Mouse (Mus musculus) forebrain, embryonic 12.5 days (tissue): ENCODE data around the gene Ints7. TPM values are rescaled to one million over a fixed set of nuclear protein-coding genes. Genes with fewer than 3 reads are reported as not detected.

Source experiments
- ATAC-seq: fragments of 200-750 bp; cut with Nextera tagmentation; 2 replicates; pipeline ENCODE4 v1.8.0; 2017; ENCODE audit warnings: moderate TSS enrichment; ENCODE audit not compliant: low FRiP score
- H3K27ac ChIP-seq: fragments of 300-500 bp; sonication (generic); 2 replicates; pipeline ENCODE4 v1.5.1; 2016; ENCODE audit warnings: mild to moderate bottlenecking
- H3K27me3 ChIP-seq: fragments of 300-500 bp; sonication (generic); 2 replicates; pipeline ENCODE4 v1.6.1; 2016; ENCODE audit warnings: mild to moderate bottlenecking
- H3K36me3 ChIP-seq: fragments of 300-500 bp; sonication (generic); replicated peaks from 2 replicates; pipeline ENCODE4 v1.6.1; 2016; ENCODE audit warnings: mild to moderate bottlenecking
- H3K4me1 ChIP-seq: fragments of 300-500 bp; sonication (generic); 2 replicates; pipeline ENCODE4 v1.6.1; 2016
- H3K4me2 ChIP-seq: fragments of 300-500 bp; sonication (generic); 2 replicates; pipeline ENCODE4 v1.6.1; 2016; ENCODE audit warnings: mild to moderate bottlenecking, moderate library complexity
- H3K4me3 ChIP-seq: fragments of 300-500 bp; sonication (generic); replicated peaks from 2 replicates; pipeline ENCODE4 v1.5.1; 2016; ENCODE audit warnings: mild to moderate bottlenecking
- H3K9ac ChIP-seq: fragments of 300-500 bp; sonication (generic); 2 replicates; pipeline ENCODE4 v1.6.1; 2016; ENCODE audit warnings: mild to moderate bottlenecking
- H3K9me3 ChIP-seq: fragments of 300-500 bp; sonication (generic); 2 replicates; pipeline ENCODE4 v1.6.1; 2016
- WGBS: fragments of 180-500 bp; shearing (Covaris S2); methylation state at CpG from one replicate; pipeline ENCODE4 v1.1.7; 2016; 5-methylcytosine and 5-hydroxymethylcytosine counted together
- polyA plus RNA-seq: library from polyadenylated mRNA; unstranded; fragments of >200 nt; fragmentation: Nextera tagmentation; extraction: Ambion mirVana; gene quantifications from 2 replicates; pipeline ENCODE4 v1.2.1, GENCODE M21; 2016

Ints7 gene
- polyA plus RNA-seq, 1 experiment from 2014 or later, result 78.7 TPM

DNA sequence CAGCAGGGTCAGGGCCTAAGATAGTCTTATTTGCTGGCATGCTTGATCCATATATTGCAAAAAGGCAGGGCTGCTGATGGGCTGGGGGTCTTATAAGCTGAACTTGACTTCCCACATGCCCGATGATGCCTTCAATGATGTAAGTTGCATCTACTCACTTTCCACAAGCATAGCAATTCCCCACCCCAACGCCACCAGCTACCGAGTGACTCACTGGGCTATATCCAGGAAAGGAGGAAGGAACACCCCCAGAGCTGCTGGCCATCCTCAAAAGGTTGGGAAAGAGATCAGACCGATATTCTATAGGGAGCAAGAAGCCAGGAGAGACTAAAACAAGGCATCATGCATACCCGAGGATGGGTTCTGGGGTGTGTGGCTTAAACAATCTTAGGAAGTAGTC, 15.7 kb upstream of the Ints7 start:
- no peaks in the 10 kb centered on the region for H3K9me3 ChIP-seq
- 91% methylated on average over 5 of the region's 5 CpGs for WGBS
- H3K36me3 ChIP-seq, result peaks cover 51% of the 10 kb centered on the region
- no peak overlapping the region for H3K9ac ChIP-seq
- no peaks in the 10 kb centered on the region for H3K4me1 ChIP-seq
- H3K27me3 ChIP-seq, result no peaks in the 10 kb centered on the region
- H3K27ac ChIP-seq, result no peak overlapping the region
- no peak overlapping the region for H3K4me2 ChIP-seq
- ATAC-seq, result no peak
- no peak overlapping the region for H3K4me3 ChIP-seq

DNA sequence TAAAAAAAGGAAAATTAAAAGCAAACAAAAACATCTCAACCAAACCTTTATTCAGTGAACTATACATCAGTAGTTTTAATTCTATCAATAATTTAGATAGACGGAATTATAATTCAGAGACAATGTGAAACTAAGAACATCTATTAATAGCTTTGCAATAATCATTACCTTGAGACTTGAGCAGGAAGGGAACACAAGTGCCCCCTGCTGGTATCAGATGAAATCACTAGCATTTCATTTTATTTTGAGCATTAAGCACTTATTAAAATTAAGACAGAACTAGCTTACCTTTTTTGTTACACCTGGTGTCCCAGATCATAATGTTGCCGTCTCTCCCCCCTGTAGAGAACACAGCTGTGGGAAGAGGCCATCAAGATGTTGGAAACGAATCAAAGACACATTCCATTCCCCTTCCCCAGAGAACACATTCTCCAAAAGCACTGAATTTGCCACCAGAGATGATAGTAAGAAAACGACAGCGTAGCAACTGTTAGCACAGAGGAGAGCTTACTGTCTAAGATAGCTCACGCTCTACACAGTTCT, 12.5 kb upstream of the Ints7 start:
- peaks cover 37% of the 10 kb centered on the region for H3K36me3 ChIP-seq
- 74% methylated on average over 6 of the region's 6 CpGs for WGBS

DNA sequence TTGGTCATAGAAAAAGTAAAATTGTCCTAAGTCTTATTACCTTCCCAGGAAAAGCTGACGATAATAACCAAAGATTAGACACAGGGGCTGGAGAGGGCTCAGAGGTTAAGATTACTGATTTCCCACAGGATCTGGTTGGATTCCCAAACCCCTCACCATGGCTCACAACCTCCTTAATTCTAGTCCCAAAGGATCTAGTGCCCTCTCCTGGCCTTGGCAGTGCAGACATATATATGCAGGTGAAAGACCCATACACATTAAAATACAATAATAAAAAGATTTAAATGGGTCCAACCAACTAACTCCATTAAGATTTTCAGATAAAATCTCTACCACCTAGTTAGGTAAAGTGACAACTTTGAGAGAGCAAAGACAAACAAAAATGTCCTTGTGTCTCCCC, 7.6 kb upstream of the Ints7 start:
- Histone ChIP-seq H3K9ac (no peak overlapping the region), H3K36me3 (peaks cover 24% of the 10 kb centered on the region), H3K27ac (no peak overlapping the region), H3K4me3 (no peak overlapping the region), H3K27me3 (no peaks in the 10 kb centered on the region), H3K4me1 (peaks cover 4% of the 10 kb centered on the region), H3K9me3 (no peaks in the 10 kb centered on the region), H3K4me2 (no peak overlapping the region)
- ATAC-seq, result no peak
- 91% methylated on average over 1 of the region's 1 CpGs for WGBS

More for the DNA sequence above, 12.5 kb upstream of the Ints7 start:
- H3K4me1 ChIP-seq, result no peaks in the 10 kb centered on the region
- no peak overlapping the region for H3K9ac ChIP-seq
- no peaks in the 10 kb centered on the region for H3K27me3 ChIP-seq
- ATAC-seq, result no peak
- no peaks in the 10 kb centered on the region for H3K9me3 ChIP-seq
- H3K4me2 ChIP-seq, result no peak overlapping the region
- no peak overlapping the region for H3K4me3 ChIP-seq
- no peak overlapping the region for H3K27ac ChIP-seq

DNA sequence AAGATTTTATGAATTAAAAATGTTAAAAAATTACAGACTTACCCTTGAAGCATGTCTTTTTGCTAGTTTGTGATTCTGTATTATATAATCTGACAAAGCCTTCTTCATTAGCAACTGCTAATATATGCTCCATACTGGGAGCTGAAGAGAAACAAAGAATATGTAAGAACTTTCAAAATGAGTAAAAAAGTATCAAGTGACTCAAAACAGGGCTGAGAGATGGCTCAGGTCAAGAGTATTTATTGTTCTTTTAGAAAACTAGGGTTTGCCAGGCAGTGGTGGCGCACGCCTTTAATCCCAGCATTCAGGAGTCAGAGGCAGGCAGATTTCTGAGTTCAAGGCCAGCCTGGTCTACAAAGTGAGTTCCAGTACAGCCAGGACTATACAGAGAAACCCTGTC, 5.8 kb upstream of the Ints7 start:
- Histone ChIP-seq H3K27ac (no peak overlapping the region), H3K4me3 (no peak overlapping the region), H3K4me1 (peaks cover 14% of the 10 kb centered on the region), H3K27me3 (no peaks in the 10 kb centered on the region), H3K9ac (no peak overlapping the region), H3K9me3 (no peaks in the 10 kb centered on the region), H3K4me2 (no peak overlapping the region), H3K36me3 (peaks cover 24% of the 10 kb centered on the region)
- no peak for ATAC-seq
- WGBS, result 93% methylated on average over 2 of the region's 2 CpGs

DNA sequence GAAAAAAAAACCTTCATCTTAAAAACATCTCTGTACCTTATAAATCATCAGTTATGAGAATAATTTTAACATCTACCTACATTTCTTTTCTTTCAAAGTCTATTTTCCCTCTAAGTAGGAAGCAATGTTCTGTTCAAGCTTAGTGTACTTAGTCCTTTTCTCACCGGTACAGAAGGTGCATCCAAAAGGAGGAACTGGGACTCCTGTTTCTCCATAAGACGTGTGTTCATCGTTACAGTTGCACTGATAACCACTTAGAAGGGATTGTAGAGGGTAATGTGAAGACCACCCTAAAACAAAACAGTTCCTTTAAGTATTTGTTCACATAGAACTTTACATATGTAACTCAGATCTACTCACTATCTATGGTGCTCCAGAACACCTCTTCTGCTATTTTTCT, 5.0 kb upstream of the Ints7 start:
- H3K36me3 ChIP-seq, result peaks cover 24% of the 10 kb centered on the region
- H3K4me1 ChIP-seq, result peaks cover 16% of the 10 kb centered on the region
- H3K9me3 ChIP-seq, result no peaks in the 10 kb centered on the region
- H3K27ac ChIP-seq, result no peak overlapping the region
- H3K4me2 ChIP-seq, result no peak overlapping the region
- ATAC-seq, result no peak
- H3K27me3 ChIP-seq, result no peaks in the 10 kb centered on the region
- WGBS, result 90% methylated on average over 3 of the region's 3 CpGs
- no peak overlapping the region for H3K4me3 ChIP-seq
- no peak overlapping the region for H3K9ac ChIP-seq

GRCm38 (mm10) chr1:191573906-191574639, 1.4 kb upstream of the Ints7 start:
- ATAC-seq, result no peak
- H3K27me3 ChIP-seq, result no peaks in the 10 kb centered on the region
- peak overlapping the region; percentile 85 for H3K4me3 ChIP-seq
- H3K4me2 ChIP-seq, result peak overlapping the region; percentile 63
- peaks cover 37% of the 10 kb centered on the region for H3K4me1 ChIP-seq
- H3K27ac ChIP-seq, result peak overlapping the region; percentile 89; the same call in 1 of the 2 replicates
- peak overlapping the region; percentile 78 for H3K9ac ChIP-seq
- peaks cover 12% of the 10 kb centered on the region for H3K36me3 ChIP-seq
- 2% methylated on average over 13 of the region's 13 CpGs for WGBS
- H3K9me3 ChIP-seq, result no peaks in the 10 kb centered on the region

- peak; percentile 49; the same call in 1 of the 2 replicates for ATAC-seq
- Histone ChIP-seq H3K27me3 (no peaks in the 10 kb centered on the region), H3K4me3 (peak overlapping the region; percentile 85), H3K36me3 (peaks cover 11% of the 10 kb centered on the region; the same call in 1 of the 2 replicates), H3K27ac (peak overlapping the region; percentile 89), H3K4me2 (peak overlapping the region; percentile 63), H3K4me1 (peaks cover 37% of the 10 kb centered on the region), H3K9ac (peak overlapping the region; percentile 78), H3K9me3 (0 out of 2 replicates have a peak, but pooled peaks cover 2% of the 10 kb centered on the region)
- under 1% methylated on average over 52 of the region's 52 CpGs for WGBS
Measured at GRCm38 (mm10) chr1:191574871-191575457, 472 bp upstream of the Ints7 start.

GRCm38 (mm10) chr1:191579524-191579923, 4.1 kb downstream of the Ints7 start:
- H3K9ac ChIP-seq, result no peak overlapping the region
- no peak overlapping the region for H3K4me2 ChIP-seq
- H3K4me3 ChIP-seq, result no peak overlapping the region
- no peak for ATAC-seq
- 93% methylated on average over 3 of the region's 3 CpGs for WGBS
- H3K9me3 ChIP-seq, result 0 out of 2 replicates have a peak, but pooled peaks cover 2% of the 10 kb centered on the region
- peaks cover 33% of the 10 kb centered on the region for H3K36me3 ChIP-seq
- H3K4me1 ChIP-seq, result peaks cover 23% of the 10 kb centered on the region
- H3K27me3 ChIP-seq, result no peaks in the 10 kb centered on the region
- H3K27ac ChIP-seq, result no peak overlapping the region

- Histone ChIP-seq H3K27ac (no peak overlapping the region), H3K27me3 (no peaks in the 10 kb centered on the region), H3K4me1 (peaks cover 16% of the 10 kb centered on the region), H3K4me2 (no peak overlapping the region), H3K4me3 (no peak overlapping the region), H3K9ac (no peak overlapping the region), H3K36me3 (peaks cover 50% of the 10 kb centered on the region), H3K9me3 (0 out of 2 replicates have a peak, but pooled peaks cover 2% of the 10 kb centered on the region)
- ATAC-seq, result no peak
- 91% methylated on average over 4 of the region's 4 CpGs for WGBS
Measured at GRCm38 (mm10) chr1:191581641-191582040, 6.2 kb downstream of the Ints7 start.

DNA sequence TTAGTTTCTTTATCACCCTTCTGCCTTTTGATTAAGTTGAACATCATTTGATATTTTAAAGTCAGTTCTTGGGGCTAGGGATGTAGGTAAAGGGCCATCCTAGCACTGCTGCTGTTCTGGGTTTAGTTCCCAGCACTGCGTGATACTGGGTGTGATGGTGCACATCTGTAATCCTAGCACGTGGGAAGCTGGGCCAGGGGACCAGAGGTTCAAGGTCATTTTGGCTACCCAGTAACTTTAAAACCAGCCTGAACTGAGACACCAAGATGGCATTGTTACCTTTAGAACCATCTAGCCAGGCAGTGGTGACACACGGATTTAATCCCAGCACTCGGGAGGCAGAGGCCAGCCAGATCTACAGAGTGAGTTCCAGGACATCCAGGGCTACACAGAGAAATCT, 8.4 kb downstream of the Ints7 start:
- H3K9ac ChIP-seq, result no peak overlapping the region
- H3K4me3 ChIP-seq, result no peak overlapping the region
- H3K27ac ChIP-seq, result no peak overlapping the region
- WGBS, result 91% methylated on average over 4 of the region's 4 CpGs
- H3K36me3 ChIP-seq, result peaks cover 65% of the 10 kb centered on the region
- no peak for ATAC-seq
- no peaks in the 10 kb centered on the region for H3K27me3 ChIP-seq
- H3K4me2 ChIP-seq, result no peak overlapping the region
- H3K9me3 ChIP-seq, result 0 out of 2 replicates have a peak, but pooled peaks cover 2% of the 10 kb centered on the region
- no peaks in the 10 kb centered on the region for H3K4me1 ChIP-seq

DNA sequence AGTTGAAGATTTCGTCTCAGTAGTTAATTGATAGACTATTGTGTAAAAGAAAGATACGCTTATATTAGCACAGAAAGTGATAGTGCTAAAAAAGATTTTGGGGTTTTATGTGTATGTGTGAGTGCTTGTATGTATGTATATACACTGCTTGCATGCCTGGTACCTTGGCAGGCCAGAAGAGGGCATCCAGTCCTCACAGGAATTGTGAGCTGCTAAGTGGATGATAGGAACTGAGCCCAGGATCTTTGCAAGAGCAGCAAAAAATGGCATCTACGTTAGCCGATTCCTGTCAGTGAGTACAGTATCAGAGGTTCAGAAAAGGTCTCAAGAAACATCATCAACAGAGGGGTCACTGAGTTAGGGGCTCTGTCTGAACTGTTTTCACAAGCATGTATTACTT, 9.0 kb downstream of the Ints7 start:
- H3K9me3 ChIP-seq, result 0 out of 2 replicates have a peak, but pooled peaks cover 2% of the 10 kb centered on the region
- no peak overlapping the region for H3K9ac ChIP-seq
- H3K4me1 ChIP-seq, result no peaks in the 10 kb centered on the region
- no peak overlapping the region for H3K4me3 ChIP-seq
- no peak overlapping the region for H3K4me2 ChIP-seq
- peaks cover 70% of the 10 kb centered on the region for H3K36me3 ChIP-seq
- no peaks in the 10 kb centered on the region for H3K27me3 ChIP-seq
- H3K27ac ChIP-seq, result no peak overlapping the region
- 94% methylated on average over 4 of the region's 4 CpGs for WGBS
- no peak for ATAC-seq

- H3K9ac ChIP-seq, result no peak overlapping the region
- no peaks in the 10 kb centered on the region for H3K4me1 ChIP-seq
- H3K36me3 ChIP-seq, result peaks cover 68% of the 10 kb centered on the region
- no peak overlapping the region for H3K27ac ChIP-seq
- H3K9me3 ChIP-seq, result no peaks in the 10 kb centered on the region
- ATAC-seq, result no peak
- H3K4me2 ChIP-seq, result no peak overlapping the region
- H3K27me3 ChIP-seq, result no peaks in the 10 kb centered on the region
- no peak overlapping the region for H3K4me3 ChIP-seq
- WGBS, result 83% methylated on average over 2 of the region's 2 CpGs
Measured at GRCm38 (mm10) chr1:191585704-191586103, 10.3 kb downstream of the Ints7 start.
